Mouse (Mus musculus) megakaryocyte, embryonic 14.5 days (primary cell): ENCODE data around the gene Rgs4.

ENCODE experiments used
- FLI1 ChIP-seq: IDR thresholded peaks from 2 replicates; pipeline ENCODE4 v1.6.1; 2012; ENCODE audit warnings: low read length, inconsistent platforms, mixed read lengths
- GATA1 ChIP-seq: IDR thresholded peaks from 3 replicates; pipeline ENCODE4 v1.6.1; 2012; ENCODE audit warnings: mixed read lengths, low read length, inconsistent platforms, borderline replicate concordance

DNA sequence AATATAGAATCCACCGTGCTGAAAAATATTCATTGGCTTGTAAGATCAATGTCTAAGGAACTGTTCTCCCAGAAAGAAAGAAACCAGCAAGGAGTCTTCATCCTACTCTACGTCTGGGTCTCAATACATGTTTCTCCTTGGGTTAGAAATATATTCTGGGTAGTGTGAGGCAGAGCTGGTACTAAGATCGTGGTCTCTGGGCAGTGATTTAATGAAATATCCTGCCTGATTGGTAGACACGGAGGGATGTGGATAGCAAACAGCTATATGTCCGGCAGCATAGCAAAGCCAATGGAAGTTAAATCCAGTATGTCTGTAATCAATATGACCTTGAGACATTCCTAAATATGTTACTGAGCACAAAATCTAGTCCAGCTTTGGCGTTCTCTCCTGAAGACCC is 460 bp upstream of the Rgs4 start:
- TF ChIP-seq FLI1: no peak
- no peak for TF ChIP-seq GATA1
